Mouse (Mus musculus) kidney, adult 10 weeks (tissue): Measurements from ENCODE around the gene Jakmip3. TPM values are rescaled to one million over a fixed set of nuclear protein-coding genes. Genes with fewer than 3 reads are reported as not detected.

Source experiments
- polyA plus RNA-seq: library from polyadenylated mRNA; stranded (reverse); fragments of 350-450 nt; fragmentation: Illumina TruSeq; extraction: RNeasy Lipid Tissue Mini Kit (QIAGEN cat#74804); gene quantifications from one replicate; pipeline ENCODE4 v1.2.3, GENCODE M21; 2014; ENCODE audit warnings: low read depth, low replicate concordance

Jakmip3 gene
- not detected for polyA plus RNA-seq

DNA sequence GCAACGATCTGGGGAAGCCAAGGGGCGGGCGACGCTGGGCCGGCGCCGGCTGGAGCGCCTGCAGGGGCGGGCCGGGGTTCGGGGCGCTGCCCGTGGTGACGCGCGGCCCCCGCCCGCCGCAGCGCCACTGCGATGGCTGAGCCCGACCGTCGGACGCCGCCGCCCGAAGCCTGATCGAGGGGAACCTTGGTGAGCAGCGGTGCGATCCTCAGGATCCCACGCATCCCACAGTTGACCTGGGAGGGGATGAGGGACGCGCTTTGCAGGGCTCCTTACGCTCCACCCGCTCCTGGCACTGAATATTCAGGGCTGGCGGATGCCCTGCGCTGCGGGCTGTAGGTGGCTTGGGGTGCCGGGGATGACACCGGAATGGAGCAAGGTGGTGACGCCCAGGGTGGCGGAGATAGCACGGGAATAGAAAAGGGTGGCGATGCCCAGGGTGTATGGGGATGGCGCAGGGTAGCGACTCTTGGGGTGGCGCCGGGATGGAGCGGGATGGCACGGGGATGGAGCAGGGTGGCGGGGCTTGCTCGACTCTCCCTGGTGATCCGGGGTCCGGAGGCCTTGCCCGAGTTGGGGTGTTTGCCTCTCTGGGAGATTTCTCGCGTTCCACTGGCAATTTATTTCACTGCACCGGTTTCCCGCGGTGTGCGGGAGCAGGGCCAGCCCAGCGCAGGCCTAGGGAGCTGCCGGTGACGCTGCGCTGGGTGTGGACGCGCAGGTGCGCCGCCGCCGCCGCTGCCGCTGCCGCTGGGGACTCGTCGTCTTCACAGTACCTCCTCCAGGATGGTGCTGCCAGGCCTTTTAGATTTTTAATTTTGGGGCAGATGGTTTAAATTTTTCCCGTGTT is at the start of gene Jakmip3:
Gene Jakmip3, plus strand, starts transcription at position 119 of the 850 bp plus-strand sequence.

DNA sequence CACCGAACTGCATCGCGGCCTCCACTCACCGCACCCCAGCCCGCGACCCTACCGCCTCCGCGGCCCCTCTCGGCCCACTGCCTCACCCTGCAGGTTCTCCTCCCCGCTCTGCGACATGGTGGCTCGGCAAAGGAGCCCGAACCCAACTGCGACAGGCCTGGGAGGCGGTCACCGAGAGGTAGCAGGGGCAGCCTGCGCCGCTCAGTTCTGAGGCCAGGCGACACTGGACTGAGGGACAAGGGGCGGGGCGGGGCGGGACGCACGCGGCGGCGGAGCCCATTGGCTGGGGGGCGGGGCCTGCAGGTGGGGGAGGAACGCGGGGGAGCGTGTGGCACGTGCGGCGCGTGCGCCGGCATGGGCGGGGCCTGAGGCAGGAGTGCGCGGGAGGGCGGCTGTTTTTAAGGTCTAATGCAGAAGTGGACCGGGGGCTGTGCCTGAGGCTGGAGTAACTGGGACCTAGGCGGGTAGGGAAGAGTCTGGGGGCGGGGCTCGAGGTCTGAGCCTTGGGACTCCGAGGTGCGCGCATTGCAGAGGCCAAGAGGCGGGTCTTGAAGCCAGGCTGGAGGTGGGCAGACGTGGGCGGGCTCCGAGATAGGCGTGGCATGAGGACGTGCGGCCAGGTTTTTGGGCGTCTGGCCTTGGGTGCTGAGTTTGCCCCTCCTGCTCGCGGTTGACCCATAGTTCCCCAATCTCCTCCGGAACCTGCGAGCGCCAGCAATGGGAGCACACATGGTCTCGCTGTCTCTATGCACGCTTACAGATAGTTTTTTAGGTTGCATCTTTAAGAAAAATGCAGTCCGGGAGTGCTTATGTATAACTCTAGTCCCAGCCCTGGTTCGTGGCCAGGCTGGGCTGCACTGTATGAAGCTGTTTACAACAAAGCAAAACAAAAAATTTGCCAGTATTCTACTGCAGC is 31.0 kb upstream of the Jakmip3 start, which contains the start of gene Bnip3:
Gene Bnip3, minus strand, starts transcription at position 243 of the 916 bp plus-strand sequence.

DNA sequence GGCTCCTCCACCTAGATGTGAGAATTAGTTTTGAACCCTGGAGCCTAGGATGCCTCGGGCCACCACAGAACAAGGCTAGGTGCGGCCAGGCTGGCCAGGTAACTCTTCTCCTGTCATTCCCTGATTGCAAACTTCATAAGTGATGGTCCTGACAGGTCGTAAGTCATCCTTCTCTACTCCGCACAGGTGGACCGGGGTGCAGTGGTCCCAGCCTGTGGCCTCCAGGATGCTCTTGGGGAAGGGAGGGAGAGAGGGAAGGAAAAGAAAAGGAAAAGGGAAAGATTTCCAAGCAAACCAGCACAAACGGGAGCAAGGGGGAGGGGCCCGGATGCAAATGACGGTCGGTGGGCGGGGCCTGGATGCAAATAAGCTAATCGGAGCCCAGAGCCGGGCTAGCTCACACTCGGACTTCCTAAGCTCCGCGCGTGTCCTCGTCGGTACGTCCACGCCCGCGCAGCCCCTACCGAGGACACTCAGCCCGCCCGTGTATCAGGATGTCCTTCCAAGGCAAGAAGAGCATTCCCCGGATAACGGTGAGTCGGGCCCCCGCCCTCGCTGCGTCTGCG is 145.2 kb downstream of the Jakmip3 start, which contains the start of gene Dpysl4:
Gene Dpysl4, plus strand, starts transcription at position 373 of the 566 bp plus-strand sequence.

Other genes starting within 250 kb of the Jakmip3 start
- gene Ppp2r2d, start 94.7 kb upstream of the Jakmip3 start, polyA plus RNA-seq = 105 TPM
- gene Mapk1ip1, start 94.5 kb upstream of the Jakmip3 start, polyA plus RNA-seq = 10.8 TPM
- gene Bnip3, start 31.2 kb upstream of the Jakmip3 start, polyA plus RNA-seq = 426 TPM
- gene Dpysl4, start 145.3 kb downstream of the Jakmip3 start, polyA plus RNA-seq = not detected